Mouse (Mus musculus): ENCODE results near the gene Rtca. TPM values are rescaled to one million over a fixed set of nuclear protein-coding genes. Genes with fewer than 3 reads are reported as not detected.

Gene Rtca
- polyA plus RNA-seq, 3 experiments from 2014 or later = 17.3 to 33.9 (median 19.5) TPM

DNA sequence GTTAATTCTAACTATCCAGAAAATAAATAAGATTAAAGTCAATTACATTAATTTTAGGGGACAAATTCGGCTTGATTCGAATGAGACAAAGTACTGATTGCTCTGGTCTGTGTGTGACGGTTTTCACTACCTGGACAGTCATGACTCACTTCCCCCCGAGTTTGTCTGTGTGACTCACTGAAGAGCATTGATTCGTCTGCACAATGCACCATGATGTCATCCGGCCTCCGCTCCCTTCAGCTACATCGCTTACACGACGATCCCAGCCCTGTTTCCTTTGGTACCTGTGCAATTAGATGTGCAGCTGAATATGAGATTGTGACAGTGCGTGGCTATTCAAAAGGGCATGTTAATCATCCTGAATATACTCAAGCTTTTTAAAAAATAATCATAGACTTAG lies 33.4 kb downstream of the Rtca start:
- peak; percentile 99 for ATAC-seq

DNA sequence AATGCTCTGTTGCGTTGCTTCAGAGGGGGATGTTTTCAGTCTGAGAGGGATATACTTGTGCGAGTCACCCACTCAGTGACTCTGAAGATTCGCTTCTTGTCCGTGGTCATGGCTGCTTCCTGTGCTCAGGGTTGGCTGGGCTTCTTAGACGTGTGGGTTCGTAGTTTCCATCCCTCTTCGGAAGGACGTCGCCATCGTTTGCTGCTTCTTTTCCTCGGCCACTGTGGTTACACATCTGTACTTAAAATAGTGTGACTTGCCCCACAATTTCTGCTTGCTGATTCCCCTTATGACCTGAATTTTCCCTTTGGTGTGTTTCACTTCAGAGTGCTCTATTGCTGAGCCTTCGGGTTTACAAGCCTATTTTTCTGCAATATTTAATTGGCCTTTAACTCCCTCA lies 42.3 kb downstream of the Rtca start:
- peak; percentile 90 for ATAC-seq

DNA sequence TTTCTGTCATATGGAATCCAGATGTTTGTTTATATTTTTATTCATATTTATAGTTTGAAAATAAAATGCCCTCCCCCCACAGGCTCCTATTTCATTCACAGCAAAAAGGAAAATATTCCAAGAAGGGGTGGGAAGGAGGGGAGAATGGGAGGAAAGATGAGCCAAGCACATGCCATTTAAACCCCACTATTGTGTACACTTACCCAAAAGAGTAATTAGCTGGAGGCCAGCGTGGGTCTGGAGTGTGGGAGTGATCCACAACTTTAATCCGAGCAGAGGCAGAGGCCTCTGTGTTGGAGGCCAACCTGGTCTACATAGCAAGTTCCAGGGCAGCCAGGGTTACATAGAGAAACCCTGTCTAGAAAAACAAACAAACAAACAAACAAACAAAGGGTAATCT lies 43.7 kb downstream of the Rtca start:
- ATAC-seq = no peak

DNA sequence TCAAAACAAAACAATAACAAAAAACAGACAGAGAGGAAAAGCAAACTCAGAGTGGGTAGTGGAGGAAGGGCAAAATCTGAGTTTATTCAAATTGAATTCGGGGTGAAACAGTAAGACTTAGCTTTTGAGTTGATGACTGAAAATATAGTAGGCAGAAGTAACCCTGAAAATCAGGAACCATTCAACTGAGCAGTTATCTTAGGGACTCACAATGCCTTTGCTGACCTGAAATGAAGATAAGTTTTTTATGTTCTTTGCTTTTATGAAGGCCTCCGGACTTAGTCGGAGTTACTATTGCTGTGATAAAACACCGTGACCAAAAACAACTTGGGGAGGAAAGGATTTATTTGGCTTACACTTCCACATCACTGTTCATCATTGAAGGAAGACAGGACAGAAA lies 47.0 kb downstream of the Rtca start:
- ATAC-seq = no peak

DNA sequence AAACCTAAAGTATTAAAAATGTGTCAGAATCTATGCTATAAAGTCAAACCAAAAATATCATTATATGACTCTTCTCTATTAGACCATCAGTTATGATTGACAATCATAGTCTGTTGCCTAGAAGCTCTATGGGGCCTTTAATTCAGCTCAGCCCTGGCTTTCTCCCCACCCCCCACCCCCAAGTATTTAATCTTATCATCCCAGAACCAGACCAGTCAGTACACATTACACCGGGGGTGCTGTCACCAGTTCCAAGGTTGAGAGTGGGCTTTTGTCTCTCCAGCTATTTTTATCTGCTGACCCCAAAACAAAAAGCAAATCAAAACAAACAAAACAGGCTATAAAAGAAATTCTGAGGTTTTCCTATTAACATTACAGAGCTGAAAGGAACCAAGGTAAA lies 53.5 kb downstream of the Rtca start:
- ATAC-seq = no peak

DNA sequence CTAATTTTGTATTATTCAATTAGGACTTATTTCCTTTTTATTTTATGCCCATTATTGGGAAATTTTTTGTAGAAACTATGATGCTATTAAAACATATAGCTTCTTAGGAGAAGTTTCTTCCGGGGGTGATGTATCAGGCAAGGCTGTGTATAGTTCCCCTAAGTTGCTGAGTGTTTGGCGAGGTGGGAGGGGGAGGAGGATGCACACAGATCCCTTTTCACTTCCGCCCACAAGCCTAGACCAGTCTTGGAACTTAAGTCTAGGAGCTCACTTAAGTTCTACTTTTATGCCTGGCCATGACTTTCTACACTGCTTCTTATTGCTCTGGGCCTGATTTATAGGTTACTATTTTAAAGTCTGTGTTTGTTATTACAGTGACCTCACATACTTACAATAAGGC lies 57.3 kb downstream of the Rtca start:
- ATAC-seq = no peak

DNA sequence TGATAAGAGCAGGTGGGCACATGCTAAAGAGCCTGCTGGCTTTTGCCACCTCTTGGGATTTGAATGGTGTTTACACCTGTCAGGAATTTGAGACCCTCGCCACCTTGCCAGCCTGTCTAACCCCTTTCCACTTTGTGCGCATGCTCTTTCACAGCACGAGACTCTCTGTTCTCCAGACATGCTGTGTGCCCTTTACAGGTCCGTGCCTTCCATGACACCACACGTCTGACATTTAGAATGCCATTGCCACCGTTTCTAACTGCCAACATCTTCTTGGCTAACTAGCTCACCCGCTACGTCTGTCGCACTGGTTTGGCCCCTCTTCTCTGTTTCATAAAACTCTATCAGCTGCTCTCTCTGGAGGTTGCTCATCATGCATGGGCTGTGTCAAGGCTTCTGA lies 63.7 kb downstream of the Rtca start:
- ATAC-seq = no peak

DNA sequence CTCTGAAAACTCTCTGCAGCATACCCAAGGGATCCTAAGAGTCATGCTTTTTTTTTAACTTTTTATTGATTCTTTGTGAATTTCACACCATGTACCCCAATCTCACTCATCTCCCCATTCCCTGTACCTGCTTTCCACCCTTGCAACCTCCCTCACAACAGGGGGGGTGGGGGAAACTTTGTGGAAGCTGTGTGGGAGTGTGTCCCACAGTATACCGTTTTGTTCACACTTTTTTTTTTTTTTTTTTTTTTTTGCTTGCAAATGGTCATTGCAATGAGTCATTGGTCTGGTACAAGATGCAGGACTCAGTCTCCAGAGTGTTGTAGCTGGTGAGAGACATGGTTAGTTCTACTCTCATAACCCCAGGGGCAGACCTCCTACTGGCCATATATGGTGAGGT lies 65.2 kb downstream of the Rtca start:
- ATAC-seq = no peak

DNA sequence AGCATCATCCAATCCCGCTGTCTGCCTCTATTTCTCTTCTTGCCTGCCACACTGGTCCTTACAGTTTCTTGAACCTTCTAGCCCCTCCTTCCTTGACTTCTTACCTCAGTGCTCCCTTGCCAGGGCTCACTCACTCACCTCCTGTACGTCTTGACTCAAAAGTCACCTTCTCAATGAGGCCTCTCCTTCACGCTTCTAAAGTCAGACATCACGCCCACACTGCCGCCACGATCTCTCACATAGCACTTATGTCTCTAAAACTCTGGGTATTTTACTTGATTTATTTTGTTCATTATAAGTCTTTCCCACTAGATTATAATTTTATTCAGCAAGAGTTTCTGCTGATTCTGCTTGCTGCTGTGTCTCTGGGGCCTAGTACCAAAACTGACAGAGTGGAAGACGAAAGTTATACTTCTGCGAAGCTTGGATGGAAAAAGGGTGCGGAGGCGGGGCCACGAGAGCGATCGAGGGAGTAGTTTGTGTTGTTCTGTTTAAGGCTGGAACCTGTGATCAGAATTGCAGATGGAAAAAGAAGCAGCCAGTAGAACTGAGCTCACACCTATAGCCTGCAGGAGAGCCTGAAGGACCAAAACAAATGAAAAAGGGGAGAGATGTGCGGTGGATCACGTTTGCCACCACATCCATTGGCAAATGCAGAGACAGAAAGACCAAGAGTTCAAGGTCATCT lies 66.3 kb downstream of the Rtca start:
- ATAC-seq = peak; percentile 63

DNA sequence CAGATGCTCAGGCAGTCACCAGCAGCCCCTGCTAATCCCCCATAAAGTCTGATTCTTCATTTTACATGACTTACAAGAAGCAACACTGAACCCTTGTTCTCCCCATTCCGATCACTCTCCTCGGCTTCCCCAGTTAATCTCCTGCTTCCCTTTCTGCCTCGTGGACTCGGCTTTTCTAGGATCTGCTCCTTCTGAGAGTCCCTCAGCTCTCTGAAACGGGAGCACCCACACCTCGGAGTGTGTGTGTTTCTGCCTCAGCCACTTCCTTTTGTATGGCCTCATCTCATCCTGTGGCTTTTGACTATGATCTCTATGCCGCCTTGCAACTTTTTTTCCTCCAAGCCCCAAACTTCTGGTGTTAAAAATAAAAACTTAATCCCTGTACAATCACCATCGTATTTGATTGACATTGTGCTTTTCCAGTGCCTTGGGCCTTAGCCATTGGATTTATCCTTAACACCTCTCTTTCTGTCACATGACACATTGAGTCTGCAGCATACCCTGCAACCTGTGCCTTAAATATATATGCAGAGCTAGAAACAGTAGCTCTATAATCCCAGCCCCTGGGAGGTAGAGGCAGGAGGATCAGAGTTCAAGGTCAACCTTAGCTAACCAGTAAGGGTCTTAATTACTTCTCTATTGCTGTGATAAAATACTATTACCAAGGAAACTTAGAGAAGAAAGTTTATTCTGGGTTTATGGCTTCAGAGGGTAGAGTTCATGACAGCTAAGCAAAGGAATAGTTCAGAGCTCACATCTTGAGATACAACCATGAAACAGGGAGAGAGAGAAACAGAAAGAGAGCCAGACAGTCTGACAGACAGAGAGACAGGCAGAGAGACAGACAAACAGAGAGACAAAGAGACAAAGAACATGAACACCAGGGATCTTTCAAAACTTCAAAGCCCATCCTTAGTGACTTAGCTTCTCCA lies 67.7 kb downstream of the Rtca start:
- ATAC-seq = peak; percentile 64

Other genes starting within 250 kb of the Rtca start
- 10 to 100 TPM; 10.1 to 13.1 (median 12.5) TPM for gene Cdc14a, start 84.2 kb downstream of the Rtca start, polyA plus RNA-seq (2017; shearing (Covaris generic))
- 10 to 100 TPM in 2 of 3 experiments, 1 to 10 TPM in 1; 10.0 to 15.1 (median 13.2) TPM for gene Dbt, start 4.9 kb upstream of the Rtca start, polyA plus RNA-seq (2017; shearing (Covaris generic))
- 1 to 10 TPM in 1 of 3 experiments, under 1 TPM in 2; 0.58 to 1.0 (median 0.91) TPM for gene Lrrc39, start 54.8 kb upstream of the Rtca start, polyA plus RNA-seq (2017; shearing (Covaris generic))
- 10 to 100 TPM in 2 of 3 experiments, 1 to 10 TPM in 1; 5.7 to 19.1 (median 12.1) TPM for gene Sass6, start 86.8 kb upstream of the Rtca start, polyA plus RNA-seq (2017; shearing (Covaris generic))
- 10 to 100 TPM; 26.7 to 41.0 (median 33.8) TPM for gene Trmt13, start 106.4 kb upstream of the Rtca start, polyA plus RNA-seq (2017; shearing (Covaris generic))
- gene Mfsd14a, start 154.5 kb upstream of the Rtca start, polyA plus RNA-seq (2017; shearing (Covaris generic)) = 10 to 100 TPM; 89.9 to 95.2 (median 94.7) TPM
- gene Gm43191, start 173.1 kb upstream of the Rtca start, polyA plus RNA-seq (2017; shearing (Covaris generic)) = not detected
- gene Slc35a3, start 204.6 kb upstream of the Rtca start, polyA plus RNA-seq (2017; shearing (Covaris generic)) = 1 to 10 TPM; 6.4 to 8.8 (median 7.6) TPM

All from inflammation-experienced regulatory T-cells, adult 6 months (primary cell).